Mouse (Mus musculus): ENCODE data around the gene Prrg2.
A peak's percentile ranks its signal among the peaks of the same experiment; 100 is the strongest.

The Prrg2 gene

GRCm38 (mm10) chr7:45090251-45090977 lies 27.9 kb upstream of the Prrg2 start:
- peak in 1 of 2 experiments; percentile 31 for DNase-seq (ENCODE audit: low spot score in 2 of 2)

- no peak for DNase-seq (ENCODE audit: low spot score in 2 of 2)
Observed at GRCm38 (mm10) chr7:45088597-45088996, 26.1 kb upstream of the Prrg2 start.

- no peak for DNase-seq (ENCODE audit: low spot score in 2 of 2)
Observed at GRCm38 (mm10) chr7:45086084-45086483, 23.6 kb upstream of the Prrg2 start.

GRCm38 (mm10) chr7:45083300-45083890 lies 20.9 kb upstream of the Prrg2 start:
- no peak for DNase-seq (ENCODE audit: low spot score in 2 of 2)

GRCm38 (mm10) chr7:45082401-45083299 lies 20.2 kb upstream of the Prrg2 start:
- DNase-seq (ENCODE audit: low spot score in 2 of 2): peak; percentile 35 to 41

GRCm38 (mm10) chr7:45081016-45081415 lies 18.5 kb upstream of the Prrg2 start:
- no peak for DNase-seq (ENCODE audit: low spot score in 2 of 2)

- DNase-seq (ENCODE audit: low spot score in 2 of 2): peak; percentile 84 to 88
Observed at GRCm38 (mm10) chr7:45079856-45080255, 17.4 kb upstream of the Prrg2 start.

GRCm38 (mm10) chr7:45078513-45078912 lies 16.0 kb upstream of the Prrg2 start:
- DNase-seq (ENCODE audit: low spot score in 2 of 2): peak; percentile 60 to 74

- DNase-seq (ENCODE audit: low spot score in 2 of 2): no peak
Observed at GRCm38 (mm10) chr7:45077829-45078228, 15.4 kb upstream of the Prrg2 start.

- DNase-seq (ENCODE audit: low spot score in 2 of 2): no peak
Observed at GRCm38 (mm10) chr7:45077322-45077721, 14.8 kb upstream of the Prrg2 start.

- no peak for DNase-seq (ENCODE audit: low spot score in 2 of 2)
Observed at GRCm38 (mm10) chr7:45076501-45076900, 14.0 kb upstream of the Prrg2 start.

GRCm38 (mm10) chr7:45075405-45075804 lies 12.9 kb upstream of the Prrg2 start:
- no peak for DNase-seq (ENCODE audit: low spot score in 2 of 2)

- no peak for DNase-seq (ENCODE audit: low spot score in 2 of 2)
Observed at GRCm38 (mm10) chr7:45073949-45074348, 11.5 kb upstream of the Prrg2 start.

- DNase-seq (ENCODE audit: low spot score in 2 of 2): no peak
Observed at GRCm38 (mm10) chr7:45073171-45073707, 10.8 kb upstream of the Prrg2 start.

- no peak for DNase-seq (ENCODE audit: low spot score in 2 of 2)
Observed at GRCm38 (mm10) chr7:45072230-45072629, 9.8 kb upstream of the Prrg2 start.

- no peak for DNase-seq (ENCODE audit: low spot score in 2 of 2)
Observed at GRCm38 (mm10) chr7:45069671-45070070, 7.2 kb upstream of the Prrg2 start.

GRCm38 (mm10) chr7:45068000-45068318 lies 5.5 kb upstream of the Prrg2 start:
- DNase-seq (ENCODE audit: low spot score in 2 of 2): peak in 1 of 2 experiments; percentile 42

- no peak for DNase-seq (ENCODE audit: low spot score in 2 of 2)
Observed at GRCm38 (mm10) chr7:45067190-45067999, 4.9 kb upstream of the Prrg2 start.

- DNase-seq (ENCODE audit: low spot score in 2 of 2): no peak
Observed at GRCm38 (mm10) chr7:45061532-45062075, 873 bp downstream of the Prrg2 start.

GRCm38 (mm10) chr7:45060632-45061122 lies 1.8 kb downstream of the Prrg2 start:
- DNase-seq (ENCODE audit: low spot score in 2 of 2): no peak
